Mouse (Mus musculus) Muller cell, postnatal 12 days (primary cell): ENCODE measurements around the gene Gm21954.
A peak's percentile ranks its signal among the peaks of the same experiment; 100 is the strongest.

ENCODE experiments used
- DNase-seq: peaks from one replicate; pipeline ENCODE4 v3.0.0-alpha.2; 2015; ENCODE audit errors: inconsistent ontology term

The Gm21954 gene

DNA sequence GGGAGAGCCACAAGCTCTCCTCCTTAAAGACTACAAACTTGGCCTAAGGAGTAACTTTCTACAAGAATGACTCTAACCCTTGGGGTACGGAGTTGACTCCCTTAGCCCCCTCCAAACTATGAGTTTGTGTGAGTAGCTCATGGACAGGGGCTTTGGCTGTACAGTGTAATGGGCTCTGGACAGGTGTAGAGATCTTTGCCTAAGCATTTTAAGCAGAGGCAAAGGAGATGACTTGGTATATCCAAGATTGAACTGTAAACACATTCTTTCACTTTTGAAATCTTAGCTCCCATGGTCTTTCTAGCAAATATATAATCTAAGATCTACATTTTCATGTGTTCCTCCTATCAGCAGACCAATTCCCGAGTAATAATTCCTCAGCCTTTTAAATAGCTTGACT, at the start of gene Gm21954:
Gene Gm21954 (minus strand): TSS at position 101 of the 400 bp plus-strand sequence.
- no peak for DNase-seq

GRCm38 (mm10) chr3:55521776-55522175, 49.8 kb upstream of the Gm21954 start:
- no peak for DNase-seq

GRCm38 (mm10) chr3:55520240-55521180, 48.5 kb upstream of the Gm21954 start:
- DNase-seq: peak; percentile 72

DNA sequence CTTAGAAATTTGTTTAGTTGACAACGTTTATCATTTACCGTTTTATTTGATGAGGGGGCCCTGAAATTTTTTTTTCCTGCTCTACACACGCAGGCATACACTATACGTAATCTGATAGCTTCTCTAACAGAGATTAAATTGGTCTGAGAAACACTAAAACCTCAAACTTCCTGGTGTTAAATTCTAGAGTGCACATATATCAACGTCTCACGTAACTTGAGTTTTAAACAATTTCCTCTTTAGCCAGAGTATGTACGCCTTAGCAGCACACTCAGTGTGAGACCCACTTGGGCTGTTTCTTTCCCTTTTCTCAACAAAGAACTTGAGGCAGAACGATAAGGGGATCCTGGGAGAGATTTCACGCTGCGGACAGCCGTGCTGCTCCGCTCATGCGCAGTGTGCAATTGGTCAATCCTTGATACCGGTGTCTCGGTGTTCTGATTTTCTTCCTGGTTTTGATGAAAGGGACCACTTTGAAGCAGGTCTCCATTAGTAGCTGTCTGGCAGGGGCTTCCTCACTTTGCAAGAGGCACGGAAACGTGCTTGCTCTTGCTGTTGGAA, 45.5 kb upstream of the Gm21954 start:
- no peak for DNase-seq

DNA sequence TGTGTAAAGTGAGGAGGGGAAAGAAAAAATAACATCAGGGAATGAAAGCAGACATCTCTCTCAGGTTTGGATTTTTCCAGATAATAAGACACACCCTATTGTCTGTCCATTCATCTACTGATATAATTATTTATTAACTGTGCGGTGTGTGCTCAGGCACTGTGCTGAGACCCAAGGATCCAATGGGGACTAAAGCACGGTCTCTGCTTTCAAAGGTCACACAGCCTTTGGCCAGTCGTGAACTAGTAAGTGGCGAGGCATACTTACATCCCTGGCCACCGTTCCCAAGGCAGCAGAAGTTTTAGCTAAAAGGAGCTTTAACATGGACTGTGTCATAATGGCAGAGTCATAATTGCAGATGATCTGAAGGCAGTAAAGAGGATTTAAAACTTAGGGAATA, 44.0 kb upstream of the Gm21954 start:
- DNase-seq: no peak

- DNase-seq: no peak
Observed at GRCm38 (mm10) chr3:55511658-55512057, 39.6 kb upstream of the Gm21954 start.

DNA sequence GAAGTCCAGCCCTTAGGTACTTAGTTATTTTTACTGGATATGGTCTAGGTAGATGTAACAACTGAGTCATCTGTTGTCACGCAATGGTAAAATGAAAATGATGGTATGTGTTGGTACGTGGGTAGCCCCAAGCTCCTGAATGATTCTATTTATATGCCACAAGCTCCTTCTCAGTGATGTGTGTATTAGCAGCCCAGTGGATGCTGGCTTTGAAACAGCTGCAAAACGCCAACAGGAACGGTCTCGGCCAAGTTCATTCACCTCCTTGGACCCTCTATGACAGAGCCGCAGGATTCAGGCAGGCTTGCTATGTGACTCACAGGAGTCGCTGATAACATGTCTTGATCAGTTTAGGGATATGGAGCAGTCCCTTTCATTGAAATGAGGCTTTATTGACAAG, 38.2 kb upstream of the Gm21954 start:
- no peak for DNase-seq

DNA sequence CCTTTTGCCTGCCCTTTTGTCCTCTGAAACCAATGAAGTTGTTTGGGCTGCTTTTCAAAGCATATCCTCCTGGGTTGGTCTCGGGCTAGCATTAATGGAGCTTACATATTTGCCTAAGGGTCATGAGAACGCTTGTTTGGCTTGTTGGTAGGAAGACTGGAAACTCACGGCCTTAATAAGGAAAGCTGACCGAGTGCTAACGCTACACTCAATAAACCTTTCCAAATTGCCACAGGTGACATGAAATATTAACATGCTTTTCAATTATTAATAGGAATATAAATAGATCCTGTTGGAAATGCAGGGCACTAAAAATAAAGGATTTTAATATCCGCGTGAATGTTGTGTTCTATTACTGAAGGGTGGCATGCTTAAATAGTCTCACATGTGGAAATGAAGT, 27.3 kb upstream of the Gm21954 start:
- no peak for DNase-seq

- DNase-seq: no peak
Observed at GRCm38 (mm10) chr3:55496462-55496941, 24.5 kb upstream of the Gm21954 start.

GRCm38 (mm10) chr3:55495866-55496265, 23.9 kb upstream of the Gm21954 start:
- no peak for DNase-seq

GRCm38 (mm10) chr3:55495231-55495630, 23.2 kb upstream of the Gm21954 start:
- DNase-seq: no peak

- no peak for DNase-seq
Observed at GRCm38 (mm10) chr3:55494348-55494747, 22.3 kb upstream of the Gm21954 start.

DNA sequence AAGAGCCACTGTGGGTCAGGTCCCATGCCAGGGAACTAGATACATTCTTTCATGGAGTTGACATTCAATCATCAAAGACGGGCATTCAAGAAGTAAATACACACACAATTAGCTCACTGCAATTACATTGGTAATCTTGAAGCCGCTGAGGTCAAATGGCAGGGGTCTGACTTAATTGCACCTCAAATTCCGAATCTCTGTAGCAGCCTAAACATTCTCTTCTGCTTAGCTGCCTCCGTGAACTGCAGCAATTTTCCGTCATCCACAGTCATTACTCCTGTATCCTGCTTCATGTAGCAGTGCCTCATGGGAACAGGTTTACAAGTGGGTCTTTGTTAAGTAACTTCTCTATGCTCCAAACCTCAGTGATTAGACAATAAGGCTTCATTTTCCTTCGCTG, 20.0 kb upstream of the Gm21954 start:
- DNase-seq: peak; percentile 48

- no peak for DNase-seq
Observed at GRCm38 (mm10) chr3:55489231-55489990, 17.4 kb upstream of the Gm21954 start.

- no peak for DNase-seq
Observed at GRCm38 (mm10) chr3:55483328-55483727, 11.3 kb upstream of the Gm21954 start.

DNA sequence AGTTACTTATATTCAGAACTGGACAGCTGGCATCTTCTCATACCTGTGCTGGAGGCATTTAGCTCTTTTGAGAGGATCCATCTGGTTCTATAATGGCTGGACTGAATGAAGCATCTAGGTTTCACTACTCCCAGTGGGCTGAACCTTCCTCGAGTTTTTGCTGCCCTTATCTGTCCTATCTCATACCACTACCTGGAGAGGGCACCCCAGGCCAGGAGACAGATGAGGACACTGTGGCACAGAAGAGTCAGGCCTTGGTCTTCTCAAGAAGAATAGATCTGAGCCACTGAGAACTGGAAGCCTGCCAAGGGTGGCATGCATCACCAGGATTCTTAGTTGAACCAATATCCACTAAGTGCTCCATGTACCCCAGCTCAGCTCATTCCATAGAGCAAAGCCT, 9.1 kb upstream of the Gm21954 start:
- DNase-seq: no peak

GRCm38 (mm10) chr3:55479306-55479705, 7.3 kb upstream of the Gm21954 start:
- no peak for DNase-seq

DNA sequence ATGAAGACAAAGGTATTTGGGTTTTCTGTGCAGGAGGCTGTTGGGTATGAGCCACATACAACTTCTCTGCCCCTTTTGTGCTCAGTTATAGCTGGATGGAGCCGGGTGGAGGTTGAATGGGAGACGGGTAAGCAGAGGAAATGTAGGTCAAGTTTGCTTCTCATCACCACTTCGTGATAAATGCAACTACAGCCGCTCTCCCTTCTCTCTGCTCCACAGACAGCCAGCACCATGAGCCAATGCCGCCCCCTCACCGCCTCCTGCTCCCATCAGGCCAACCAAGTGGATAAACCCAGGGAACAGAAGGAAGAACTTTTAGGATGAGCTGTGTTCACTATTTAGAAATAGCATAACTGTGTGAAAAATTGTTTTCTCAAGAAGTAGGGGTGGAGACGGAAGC, 4.7 kb upstream of the Gm21954 start:
- DNase-seq: no peak

GRCm38 (mm10) chr3:55473146-55473545, 1.1 kb upstream of the Gm21954 start:
- no peak for DNase-seq

DNA sequence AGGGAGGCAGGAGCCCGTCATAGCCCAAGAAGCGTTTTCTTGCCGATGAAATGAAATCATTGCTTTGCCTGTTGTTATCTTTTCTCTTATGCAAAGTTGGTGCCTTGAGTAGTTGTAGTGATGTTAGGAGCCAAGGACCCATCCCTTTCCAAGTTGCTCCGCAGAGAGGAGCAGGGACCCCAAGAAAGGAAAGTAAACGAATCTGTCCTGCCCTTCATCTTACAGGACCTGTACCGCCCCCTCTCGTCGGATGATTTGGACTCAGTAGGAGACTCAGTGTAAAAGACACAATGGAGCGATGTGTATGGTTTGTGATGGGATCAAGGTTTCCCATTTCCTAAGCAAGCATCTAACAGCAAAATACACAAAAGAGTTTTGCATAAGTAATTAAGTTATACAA, 5.7 kb downstream of the Gm21954 start:
- no peak for DNase-seq

DNA sequence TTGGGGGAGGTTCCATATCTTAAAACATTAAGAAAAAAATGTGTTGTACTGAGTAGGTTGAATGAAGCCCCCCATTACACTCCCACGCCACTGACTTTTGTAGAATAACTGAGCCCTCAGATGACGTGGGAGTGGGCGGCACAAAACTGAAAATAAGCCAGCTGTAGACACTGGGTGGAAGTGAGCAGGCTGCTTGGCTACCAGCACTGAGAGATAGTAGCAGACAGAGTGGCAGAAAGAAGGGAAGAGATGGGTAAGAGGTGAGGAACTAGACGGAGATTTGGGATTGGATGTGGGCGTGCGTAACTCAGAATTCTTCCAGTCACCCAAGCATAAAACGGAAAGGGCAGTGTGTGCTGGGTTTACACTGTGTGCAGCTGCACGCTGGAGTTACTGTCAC, 6.2 kb downstream of the Gm21954 start:
- no peak for DNase-seq

DNA sequence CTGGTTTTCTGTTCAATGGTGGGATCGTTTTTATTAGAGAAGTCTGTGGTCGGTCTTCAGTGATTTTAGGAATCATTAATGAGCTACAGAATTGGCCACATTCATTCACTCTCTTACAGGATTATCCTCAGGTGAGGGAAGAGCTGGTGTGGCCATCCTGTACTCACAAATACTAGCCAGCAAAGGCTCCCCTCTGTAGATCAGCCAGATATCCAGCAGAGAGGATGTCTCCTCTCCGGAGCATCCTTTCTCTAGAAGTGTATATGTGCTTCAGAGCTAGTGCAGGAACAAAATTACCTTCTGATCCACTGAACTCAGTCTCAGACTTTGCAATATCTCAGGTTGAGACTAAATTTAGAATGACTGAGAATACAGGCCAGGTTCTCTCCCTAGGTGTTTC, 7.8 kb downstream of the Gm21954 start:
- no peak for DNase-seq
